Mouse (Mus musculus) hindbrain, embryonic 16.5 days (tissue): Measurements from ENCODE around the gene Ugt1a6a. TPM values are rescaled to one million over a fixed set of nuclear protein-coding genes. Genes with fewer than 3 reads are reported as not detected.
"Not testable (repeated sequence)": the region's sequence is repeated elsewhere in the genome, so short reads cannot be mapped to it uniquely, and the experiment has no call there.

ENCODE experiments used
- ATAC-seq: fragments of 200-750 bp; cut with Nextera tagmentation; 2 replicates; pipeline ENCODE4 v1.8.0; 2017; ENCODE audit warnings: moderate TSS enrichment, moderate library complexity
- H3K27ac ChIP-seq: fragments of 300-500 bp; sonication (generic); 2 replicates; pipeline ENCODE4 v1.5.1; 2014; ENCODE audit warnings: low read depth, mild to moderate bottlenecking, control low read depth, low read length, moderate library complexity
- H3K27me3 ChIP-seq: fragments of 300-500 bp; sonication (generic); replicated peaks from 2 replicates; pipeline ENCODE4 v1.6.1; 2014; ENCODE audit warnings: low read length; ENCODE audit not compliant: control insufficient read depth, insufficient read depth
- H3K36me3 ChIP-seq: fragments of 300-500 bp; sonication (generic); 2 replicates; pipeline ENCODE4 v1.6.1; 2014; ENCODE audit warnings: mild to moderate bottlenecking, low read length, moderate library complexity, mixed read lengths; ENCODE audit not compliant: control insufficient read depth, insufficient read depth
- H3K4me1 ChIP-seq: fragments of 300-500 bp; sonication (generic); 2 replicates; pipeline ENCODE4 v1.6.1; 2014; ENCODE audit warnings: low read depth, low read length; ENCODE audit not compliant: control insufficient read depth, insufficient read depth
- H3K4me2 ChIP-seq: fragments of 300-500 bp; sonication (generic); 2 replicates; pipeline ENCODE4 v1.6.1; 2014; ENCODE audit warnings: mild to moderate bottlenecking, low read length, control low read depth, moderate library complexity
- H3K4me3 ChIP-seq: fragments of 300-500 bp; sonication (generic); 2 replicates; pipeline ENCODE4 v1.5.1; 2014; ENCODE audit warnings: mild to moderate bottlenecking, low read length, control low read depth, moderate library complexity
- H3K9ac ChIP-seq: fragments of 300-500 bp; sonication (generic); 2 replicates; pipeline ENCODE4 v1.6.1; 2014; ENCODE audit warnings: low read depth, mild to moderate bottlenecking, control low read depth, low read length, moderate library complexity
- H3K9me3 ChIP-seq: fragments of 300-500 bp; sonication (generic); 2 replicates; pipeline ENCODE4 v1.6.1; 2014; ENCODE audit warnings: mild to moderate bottlenecking, low read length, moderate library complexity; ENCODE audit not compliant: control insufficient read depth
- WGBS: fragments of 180-500 bp; shearing (Covaris S2); extraction: QIAGEN DNeasy Blood & Tissue Kit; methylation state at CpG from one replicate; pipeline ENCODE4 v1.1.7; 2014; 5-methylcytosine and 5-hydroxymethylcytosine counted together
- polyA plus RNA-seq: library from polyadenylated mRNA; unstranded; fragments of >200 nt; fragmentation: Nextera tagmentation; extraction: Ambion mirVana; gene quantifications from 2 replicates; pipeline ENCODE4 v1.2.1, GENCODE M21; 2015

The Ugt1a6a gene
- 3.6 and 5.6 TPM in 2 replicates for polyA plus RNA-seq

- 40% methylated on average over 4 of the region's 5 CpGs for WGBS
- ATAC-seq = peak; percentile 94
- H3K4me2 ChIP-seq = not testable (repeated sequence)
These were observed at the start of gene Ugt1a6a for GRCm38 (mm10) chr1:88134457-88135011. Gene Ugt1a6a, plus strand, starts transcription at chr1:88134809.

GRCm38 (mm10) chr1:88086125-88086524 lies 48.5 kb upstream of the Ugt1a6a start:
- H3K27ac ChIP-seq = no peak overlapping the region
- no peaks in the 10 kb centered on the region for H3K4me1 ChIP-seq
- no peaks in the 10 kb centered on the region for H3K36me3 ChIP-seq
- no peak for ATAC-seq
- H3K9me3 ChIP-seq = no peaks in the 10 kb centered on the region
- no peak overlapping the region for H3K9ac ChIP-seq
- no peak overlapping the region for H3K4me3 ChIP-seq
- H3K27me3 ChIP-seq = no peaks in the 10 kb centered on the region
- 88% methylated on average over 1 of the region's 1 CpGs for WGBS
- no peak overlapping the region for H3K4me2 ChIP-seq

More at GRCm38 (mm10) chr1:88134457-88135011, at the start of gene Ugt1a6a:
- not testable (repeated sequence) for H3K9me3 ChIP-seq, H3K4me1 ChIP-seq, H3K4me3 ChIP-seq, H3K27me3 ChIP-seq, H3K36me3 ChIP-seq, H3K9ac ChIP-seq
- H3K27ac ChIP-seq = peak within 1 kb of the TSS; percentile 1; the same call in 1 of the 2 replicates

GRCm38 (mm10) chr1:88087513-88087912 lies 47.1 kb upstream of the Ugt1a6a start, which contains the start of gene Ugt1a8:
Gene Ugt1a8, plus strand, starts transcription at chr1:88087813.
- WGBS = 73% methylated on average over 3 of the region's 3 CpGs
- H3K27me3 ChIP-seq = no peaks in the 10 kb centered on the region
- H3K4me3 ChIP-seq = no peak within 1 kb of the TSS
- no peaks in the 10 kb centered on the region for H3K9me3 ChIP-seq
- no peak within 1 kb of the TSS for H3K9ac ChIP-seq
- no peak within 1 kb of the TSS for H3K4me2 ChIP-seq
- no peak for ATAC-seq
- H3K4me1 ChIP-seq = no peaks in the 10 kb centered on the region
- H3K36me3 ChIP-seq = no peaks in the 10 kb centered on the region
- no peak within 1 kb of the TSS for H3K27ac ChIP-seq

- H3K27me3 ChIP-seq = no peaks in the 10 kb centered on the region
- ATAC-seq = no peak
- no peaks in the 10 kb centered on the region for H3K4me1 ChIP-seq
These were observed 42.3 kb upstream of the Ugt1a6a start for GRCm38 (mm10) chr1:88092341-88092740.

GRCm38 (mm10) chr1:88094270-88094676 lies 40.3 kb upstream of the Ugt1a6a start:
- not testable (repeated sequence) for H3K27ac ChIP-seq, H3K4me1 ChIP-seq, ATAC-seq, H3K4me2 ChIP-seq, H3K9ac ChIP-seq, H3K4me3 ChIP-seq, H3K27me3 ChIP-seq, H3K9me3 ChIP-seq, H3K36me3 ChIP-seq
- 79% methylated on average over 3 of the region's 3 CpGs for WGBS

More at GRCm38 (mm10) chr1:88092341-88092740, 42.3 kb upstream of the Ugt1a6a start:
- no peak overlapping the region for H3K4me2 ChIP-seq
- no peak overlapping the region for H3K4me3 ChIP-seq
- no peak overlapping the region for H3K27ac ChIP-seq
- no peak overlapping the region for H3K9ac ChIP-seq
- no peaks in the 10 kb centered on the region for H3K36me3 ChIP-seq
- no peaks in the 10 kb centered on the region for H3K9me3 ChIP-seq

GRCm38 (mm10) chr1:88094941-88095492 lies 39.6 kb upstream of the Ugt1a6a start, which contains the start of gene Ugt1a7c:
Gene Ugt1a7c, plus strand, starts transcription at chr1:88095062.
- no peak within 1 kb of the TSS for H3K4me3 ChIP-seq
- H3K9me3 ChIP-seq = no peaks in the 10 kb centered on the region
- no peaks in the 10 kb centered on the region for H3K36me3 ChIP-seq
- no peaks in the 10 kb centered on the region for H3K27me3 ChIP-seq
- no peak within 1 kb of the TSS for H3K9ac ChIP-seq
- no peak for ATAC-seq
- H3K27ac ChIP-seq = no peak within 1 kb of the TSS
- 77% methylated on average over 10 of the region's 10 CpGs for WGBS
- H3K4me2 ChIP-seq = no peak within 1 kb of the TSS
- H3K4me1 ChIP-seq = no peaks in the 10 kb centered on the region

- not testable (repeated sequence) for H3K9me3 ChIP-seq, H3K4me2 ChIP-seq, H3K27me3 ChIP-seq, H3K36me3 ChIP-seq, H3K4me1 ChIP-seq, H3K27ac ChIP-seq, H3K4me3 ChIP-seq, H3K9ac ChIP-seq, ATAC-seq
- 87% methylated on average over 3 of the region's 3 CpGs for WGBS
These were observed 36.1 kb upstream of the Ugt1a6a start for GRCm38 (mm10) chr1:88098546-88098945.

- not testable (repeated sequence) for H3K9ac ChIP-seq, H3K36me3 ChIP-seq, H3K4me1 ChIP-seq, H3K27ac ChIP-seq, H3K4me2 ChIP-seq, H3K4me3 ChIP-seq, H3K27me3 ChIP-seq, ATAC-seq, H3K9me3 ChIP-seq
- WGBS = 70% methylated on average over 2 of the region's 2 CpGs
These were observed 34.9 kb upstream of the Ugt1a6a start for GRCm38 (mm10) chr1:88099691-88100090.

- not testable (repeated sequence) for ATAC-seq, H3K9ac ChIP-seq, H3K36me3 ChIP-seq, H3K27me3 ChIP-seq, H3K4me1 ChIP-seq, H3K27ac ChIP-seq, H3K4me2 ChIP-seq, H3K9me3 ChIP-seq, H3K4me3 ChIP-seq
- 71% methylated on average over 1 of the region's 3 CpGs for WGBS
These were observed 31.6 kb upstream of the Ugt1a6a start, which contains the start of gene Ugt1a6b for GRCm38 (mm10) chr1:88103019-88103418. Gene Ugt1a6b, plus strand, starts transcription at chr1:88103252.
